Mouse (Mus musculus) ES-E14 (cell line): Measurements from ENCODE around the gene Cfap74.

Experiments used
- CHD2 ChIP-seq: IDR thresholded peaks from 2 replicates; pipeline ENCODE4 v1.6.1; 2014; ENCODE audit warnings: mild to moderate bottlenecking, low read depth, low read length, inconsistent platforms
- HCFC1 ChIP-seq: IDR thresholded peaks from 2 replicates; pipeline ENCODE4 v1.6.1; 2012; ENCODE audit warnings: low read length, inconsistent platforms, borderline replicate concordance; ENCODE audit not compliant: insufficient read depth
- MAFK ChIP-seq: IDR thresholded peaks from 2 replicates; pipeline ENCODE4 v1.6.1; 2014; ENCODE audit warnings: mild to moderate bottlenecking, low read depth, low read length, inconsistent platforms; ENCODE audit not compliant: insufficient read depth
- ZC3H11A ChIP-seq: IDR thresholded peaks from 2 replicates; pipeline ENCODE4 v1.6.1; 2012; ENCODE audit warnings: low read depth, mild to moderate bottlenecking, inconsistent platforms, low read length, borderline replicate concordance
- ZNF384 ChIP-seq: IDR thresholded peaks from 2 replicates; pipeline ENCODE4 v1.6.1; 2012; ENCODE audit warnings: low read depth, low read length, inconsistent platforms

GRCm38 (mm10) chr4:155429202-155429601 is 20.2 kb downstream of the Cfap74 start:
- TF ChIP-seq CHD2 (no peak), ZC3H11A (no peak), MAFK (no peak), ZNF384 (no peak), HCFC1 (no peak)
